Mouse (Mus musculus) layer of hippocampus, adult 18-20 months (tissue): ENCODE data around the gene Rpl37. TPM values are rescaled to one million over a fixed set of nuclear protein-coding genes. Genes with fewer than 3 reads are reported as not detected.
"Not testable (repeated sequence)": the region's sequence is repeated elsewhere in the genome, so short reads cannot be mapped to it uniquely, and the experiment has no call there.

ENCODE experiments used
- DNase-seq, 2 experiments: peaks; one replicate each; pipeline ENCODE4 v3.0.0; 2022; ENCODE audit warnings: low spot score in 2 of 2
- total RNA-seq, 2 experiments: library from RNA; stranded (reverse); gene quantifications; 2 replicates each; pipeline ENCODE4 v1.2.3; 2021

The Rpl37 gene
- total RNA-seq, 2 experiments from 2014 or later: 322 to 344 TPM

DNA sequence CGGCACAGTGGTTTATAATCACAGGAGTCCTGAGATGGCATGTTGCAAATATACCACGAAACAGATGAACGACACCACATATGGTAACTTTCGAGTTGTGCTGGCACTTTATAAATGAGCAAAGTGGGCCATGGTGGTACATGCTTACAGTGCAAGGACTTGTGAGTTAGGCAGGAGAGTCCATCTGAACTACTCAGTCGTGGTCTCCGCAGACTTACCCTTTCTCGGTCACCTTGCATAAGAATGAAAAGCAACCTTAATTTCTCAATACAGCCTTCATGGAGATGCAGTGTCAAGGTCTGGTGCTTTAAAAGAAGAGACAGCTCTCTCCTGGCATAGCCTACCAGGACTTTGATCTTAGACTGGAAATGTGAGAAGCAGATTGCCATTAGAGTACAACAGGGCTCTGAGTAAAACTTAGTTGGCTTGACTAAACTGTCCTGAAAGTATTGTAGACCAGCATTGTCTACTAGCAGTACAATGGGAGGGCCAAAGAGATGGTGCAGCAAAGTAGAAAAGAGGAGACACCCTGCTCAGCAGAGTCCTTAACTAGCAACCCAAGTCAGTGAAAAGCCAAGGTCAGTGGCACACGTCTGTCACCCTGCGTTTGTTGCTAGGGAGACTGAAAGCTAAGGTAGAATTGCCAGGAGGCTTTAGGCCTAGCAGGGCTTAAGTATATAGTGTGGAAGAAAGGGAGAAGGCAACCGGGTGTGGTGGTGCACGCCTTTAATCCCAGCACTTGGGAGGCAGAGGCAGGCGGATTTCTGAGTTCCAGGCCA is 5.3 kb downstream of the Rpl37 start:
- no peak for DNase-seq

- DNase-seq: no peak
These were observed 10.0 kb downstream of the Rpl37 start for GRCm38 (mm10) chr15:5126456-5126855.

DNA sequence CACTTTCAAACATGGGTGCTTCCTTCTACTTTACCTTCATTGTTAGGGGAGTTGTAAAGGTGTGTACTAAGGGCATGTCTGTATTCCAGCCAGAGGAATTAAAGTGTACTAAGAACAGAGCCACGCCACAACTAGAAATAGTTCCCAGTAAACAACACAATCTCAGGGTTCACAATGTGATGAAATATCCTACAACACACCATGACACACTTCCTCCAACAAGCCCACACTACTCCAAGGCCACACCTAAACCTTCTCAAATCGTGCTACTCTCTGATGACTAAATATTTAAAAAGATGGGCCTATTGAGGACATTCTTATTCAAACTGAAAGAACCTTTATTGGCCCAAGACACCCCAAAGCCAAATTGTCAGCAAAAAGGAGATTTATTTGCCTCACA is 11.0 kb downstream of the Rpl37 start:
- DNase-seq: no peak

GRCm38 (mm10) chr15:5128176-5128940 is 11.9 kb downstream of the Rpl37 start:
- no peak for DNase-seq

- DNase-seq: no peak
These were observed 12.8 kb downstream of the Rpl37 start for GRCm38 (mm10) chr15:5129111-5129805.

GRCm38 (mm10) chr15:5130887-5131668 is 14.6 kb downstream of the Rpl37 start:
- not testable (repeated sequence) for DNase-seq

DNA sequence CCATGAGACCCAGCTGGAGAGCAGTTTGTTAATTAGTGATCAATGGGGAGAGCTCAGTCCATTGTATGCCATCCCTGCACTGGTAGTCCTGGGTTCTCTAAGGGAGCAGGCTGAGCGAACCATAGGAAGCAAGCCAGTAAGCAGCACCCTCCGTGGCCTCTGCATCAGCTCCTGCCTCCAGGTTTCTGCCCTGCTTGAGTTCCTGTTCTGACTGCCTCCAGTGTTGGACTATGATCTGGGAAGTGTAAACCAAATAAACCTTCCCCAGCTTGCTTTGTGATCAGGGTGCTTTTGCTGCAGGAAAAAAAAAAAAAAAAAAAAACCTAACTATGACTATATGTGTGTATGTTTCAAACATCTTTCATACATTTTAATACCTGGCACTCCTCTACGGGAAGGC is 16.9 kb downstream of the Rpl37 start:
- no peak for DNase-seq

GRCm38 (mm10) chr15:5134179-5134578 is 17.7 kb downstream of the Rpl37 start:
- DNase-seq: no peak

DNA sequence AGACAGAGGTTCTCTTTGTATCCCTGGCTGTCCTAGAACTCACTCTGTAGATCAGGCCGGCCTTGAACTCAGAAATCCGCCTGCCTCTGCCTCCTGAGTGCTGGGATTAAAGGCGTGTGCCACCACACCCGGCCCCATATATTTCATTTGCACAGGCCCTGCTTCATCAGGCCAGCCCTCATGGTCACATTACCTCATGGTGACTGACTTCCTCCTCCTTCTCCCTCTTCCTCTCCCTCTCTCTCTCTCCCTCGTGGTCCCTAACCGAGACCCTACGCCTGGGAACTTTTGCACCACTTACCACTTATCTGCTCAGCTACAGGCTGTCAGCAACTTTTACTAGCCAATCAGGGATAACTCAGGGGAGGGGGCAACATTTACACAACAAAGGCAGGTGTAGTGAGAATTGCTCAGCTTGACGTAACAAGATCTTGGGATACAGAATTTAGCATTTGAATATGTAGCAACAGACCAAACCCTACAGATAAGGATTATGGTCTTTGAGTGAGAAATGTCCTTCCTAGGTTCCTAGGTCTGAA is 18.6 kb downstream of the Rpl37 start:
- DNase-seq: no peak

- DNase-seq: no peak
These were observed 21.8 kb downstream of the Rpl37 start for GRCm38 (mm10) chr15:5138021-5138856.

- no peak for DNase-seq
These were observed 22.9 kb downstream of the Rpl37 start for GRCm38 (mm10) chr15:5139366-5139765.

DNA sequence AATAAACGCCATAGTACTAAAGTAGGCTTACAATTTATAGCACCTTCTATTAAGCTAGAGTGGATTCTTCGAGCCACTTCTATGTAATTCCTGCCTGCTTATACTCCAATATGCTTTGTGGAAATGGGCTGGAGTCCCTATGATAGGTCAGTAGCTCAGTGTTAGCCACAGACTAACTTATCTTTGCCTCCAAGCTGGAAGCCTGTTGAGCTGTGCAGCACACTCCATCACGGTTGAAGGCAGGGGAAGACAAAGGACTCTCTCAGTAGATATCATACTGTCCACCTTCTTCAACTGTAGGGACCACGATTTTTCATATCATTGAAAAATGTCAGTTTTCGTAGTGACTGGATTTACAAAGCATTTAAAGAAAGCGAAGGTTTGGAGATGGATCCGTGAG is 23.4 kb downstream of the Rpl37 start:
- no peak for DNase-seq

DNA sequence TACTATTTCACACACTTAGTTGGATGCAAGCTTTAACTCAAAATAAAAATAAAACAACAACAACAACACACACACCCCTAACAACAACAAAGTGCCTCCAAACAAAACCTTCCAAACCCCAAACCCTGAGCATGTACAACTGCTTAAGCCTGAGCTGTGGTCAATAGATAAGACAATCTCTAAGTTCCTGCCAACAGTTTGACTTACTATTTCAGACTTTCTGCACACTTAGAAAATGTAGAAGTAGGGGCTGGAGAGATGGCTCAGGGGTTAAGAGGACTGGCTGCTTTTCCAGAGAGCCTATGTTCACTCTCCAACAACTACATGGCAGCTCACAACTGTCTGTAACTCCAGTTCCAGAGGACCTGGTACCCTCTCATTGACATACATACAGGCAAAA is 23.9 kb downstream of the Rpl37 start:
- no peak for DNase-seq

GRCm38 (mm10) chr15:5142047-5142446 is 25.6 kb downstream of the Rpl37 start:
- no peak for DNase-seq

- no peak for DNase-seq
These were observed 26.3 kb downstream of the Rpl37 start for GRCm38 (mm10) chr15:5142714-5143113.

DNA sequence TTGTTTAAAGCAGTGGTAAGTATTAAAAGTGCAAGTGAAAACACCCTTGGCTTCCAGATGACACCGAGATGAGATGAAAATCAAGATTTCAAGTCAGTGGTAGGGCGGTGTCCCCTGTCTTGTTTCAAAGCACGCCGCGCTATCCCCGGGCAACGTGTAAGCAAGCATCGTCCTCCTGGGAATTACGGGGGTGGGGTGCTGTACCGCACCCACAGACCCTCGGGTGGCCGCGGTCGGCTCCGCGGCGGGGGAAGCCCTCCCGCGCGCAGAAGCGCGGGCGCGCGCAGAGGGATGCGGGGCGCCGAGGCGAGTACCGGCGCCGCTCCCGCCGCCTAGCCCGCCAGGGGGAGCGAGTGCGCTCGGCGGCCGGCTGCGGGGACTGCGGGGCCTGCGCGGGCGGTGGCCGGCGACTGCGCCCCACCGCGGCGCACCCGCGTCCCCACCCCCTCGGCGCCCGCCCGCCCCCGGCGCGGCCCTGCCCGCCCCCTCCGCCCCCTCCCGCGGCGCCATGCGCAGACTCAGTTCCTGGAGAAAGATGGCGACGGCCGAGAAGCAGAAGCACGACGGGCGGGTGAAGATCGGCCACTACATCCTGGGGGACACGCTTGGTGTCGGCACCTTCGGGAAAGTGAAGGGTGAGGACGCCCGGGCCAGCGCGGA is 27.0 kb downstream of the Rpl37 start, which contains the start of gene Prkaa1:
Gene Prkaa1 (plus strand): TSS at position 501 of the 660 bp plus-strand sequence.
- DNase-seq: peak; percentile 45 to 64

DNA sequence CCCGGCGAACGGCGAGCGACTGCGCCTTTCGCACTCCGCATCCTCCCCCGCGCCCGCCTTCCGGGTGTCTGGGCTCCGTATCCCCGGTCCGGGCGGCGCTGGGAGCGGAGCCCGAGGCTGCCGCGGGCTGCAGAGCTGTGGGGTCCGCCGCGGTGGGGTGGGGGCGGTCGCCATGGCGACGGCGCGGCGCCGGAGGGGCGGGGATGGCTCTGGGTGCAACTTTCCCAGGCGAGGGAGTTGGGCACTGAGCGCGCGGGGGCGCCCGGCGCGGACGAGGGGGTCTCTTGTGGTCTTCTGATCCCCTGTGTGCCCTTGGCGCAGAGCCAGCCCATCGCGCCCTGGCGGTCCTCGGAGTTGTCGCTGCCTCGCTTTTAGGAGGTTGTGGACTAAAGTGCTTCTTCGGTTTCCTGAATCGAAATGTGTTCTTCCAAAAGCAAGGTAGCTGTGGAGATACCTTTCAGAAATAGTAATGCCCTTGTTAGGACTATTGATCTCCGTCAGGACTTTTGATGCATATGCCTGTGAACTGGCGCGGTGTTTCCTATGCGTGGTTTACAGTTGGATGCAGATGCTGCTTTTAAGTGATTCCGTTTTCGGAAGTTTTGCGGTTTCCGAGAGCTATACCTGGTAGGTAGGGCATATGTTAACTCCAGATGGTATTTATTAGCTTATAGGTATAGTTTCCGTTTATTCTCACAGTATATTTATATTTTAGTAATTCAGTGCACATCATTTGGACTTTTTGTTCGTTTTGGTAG is 27.8 kb downstream of the Rpl37 start:
- peak; percentile 56 to 63 for DNase-seq

GRCm38 (mm10) chr15:5145196-5145945 is 28.9 kb downstream of the Rpl37 start:
- DNase-seq: no peak
